ENCODE assay signal across 8 mouse cellular contexts in the genomic region with DNA sequence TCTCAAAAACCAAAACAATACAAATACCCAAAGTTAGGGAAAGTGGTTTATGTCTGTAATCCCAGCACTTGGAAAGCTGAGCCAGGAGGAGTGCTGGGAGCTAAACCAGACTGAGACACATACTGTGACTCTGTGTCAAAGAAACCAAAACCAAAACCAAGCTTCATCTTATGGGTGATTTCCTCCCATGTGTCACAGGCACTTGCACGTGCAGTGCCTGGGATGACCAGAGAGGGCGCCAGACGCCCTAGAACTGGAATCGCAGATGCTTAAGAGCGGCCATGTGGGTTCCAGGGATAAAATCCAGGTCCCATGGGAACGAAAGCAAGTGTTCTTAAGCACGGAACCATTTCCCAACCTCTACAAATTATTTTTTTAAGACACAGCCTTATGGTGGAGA.
A peak's percentile ranks its signal among the peaks of the same experiment; 100 is the strongest.
DNase-seq lines count a peak whose midpoint lies in the region; ATAC-seq lines count a peak whose summit lies in the region.

No protein-coding gene starts in this region.

- DNase-seq in forebrain, embryonic 14.5 days (ENCODE audit: low spot score) = peak; percentile 32
- DNase-seq in right cerebral cortex, postnatal 14 days = peak; percentile 49
- no peak for DNase-seq in right cerebral cortex, adult 18-20 months
- peak; percentile 35 to 55 for DNase-seq in cerebellum, postnatal 4 days (ENCODE audit: low spot score in 2 of 2)
- DNase-seq in testis, postnatal 10 days (ENCODE audit: low spot score) = peak; percentile 82

- H3K9ac ChIP-seq in forebrain, embryonic 14.5 days (ENCODE audit: low read length) = no peak overlapping the region
- no peak overlapping the region for H3K9ac ChIP-seq in forebrain, embryonic 16.5 days (replicated peaks; ENCODE audit: low read depth, low read length)
- H3K9ac ChIP-seq in intestine, embryonic 15.5 days = no peak overlapping the region

- H3K4me2 ChIP-seq in forebrain, embryonic 14.5 days (ENCODE audit: low read length) = no peak overlapping the region
- no peak overlapping the region for H3K4me2 ChIP-seq in forebrain, embryonic 16.5 days (ENCODE audit: low read length)
- no peak overlapping the region for H3K4me2 ChIP-seq in intestine, embryonic 15.5 days (replicated peaks)

- H3K27me3 ChIP-seq in forebrain, embryonic 14.5 days (replicated peaks; ENCODE audit: control insufficient read depth, insufficient read depth, low read length) = no peaks in the 10 kb centered on the region
- H3K27me3 ChIP-seq in forebrain, embryonic 16.5 days (replicated peaks; ENCODE audit: control insufficient read depth, insufficient read depth, low read length) = no peaks in the 10 kb centered on the region
- H3K27me3 ChIP-seq in intestine, embryonic 15.5 days (replicated peaks) = no peaks in the 10 kb centered on the region

- H3K9me3 ChIP-seq in forebrain, embryonic 14.5 days (replicated peaks; ENCODE audit: control insufficient read depth, low read length) = no peaks in the 10 kb centered on the region
- no peaks in the 10 kb centered on the region for H3K9me3 ChIP-seq in forebrain, embryonic 16.5 days (ENCODE audit: control insufficient read depth, low read length)
- no peaks in the 10 kb centered on the region for H3K9me3 ChIP-seq in intestine, embryonic 15.5 days

- 37% methylated on average over 7 of the region's 7 CpGs for WGBS in forebrain, embryonic 14.5 days
- 33% methylated on average over 7 of the region's 7 CpGs for WGBS in forebrain, embryonic 16.5 days
- 42% methylated on average over 7 of the region's 7 CpGs for WGBS in intestine, embryonic 15.5 days
- 50% methylated on average over 7 of the region's 7 CpGs for WGBS in macrophage (ENCODE audit: missing documents)

- H3K27ac ChIP-seq in forebrain, embryonic 14.5 days (ENCODE audit: low read depth, low read length) = no peak overlapping the region
- no peak overlapping the region for H3K27ac ChIP-seq in forebrain, embryonic 16.5 days (ENCODE audit: low read length)
- H3K27ac ChIP-seq in intestine, embryonic 15.5 days = 0 out of 2 replicates have a peak overlapping the region, but pooled peaks have one; percentile 15
- peak overlapping the region; percentile 1; the same call in 1 of the 2 replicates for H3K27ac ChIP-seq in macrophage

- H3K4me3 ChIP-seq in forebrain, embryonic 14.5 days (ENCODE audit: low read depth, low read length) = no peak overlapping the region
- no peak overlapping the region for H3K4me3 ChIP-seq in forebrain, embryonic 16.5 days (replicated peaks; ENCODE audit: low read length)
- H3K4me3 ChIP-seq in intestine, embryonic 15.5 days (replicated peaks) = no peak overlapping the region
- H3K4me3 ChIP-seq in macrophage (ENCODE audit: inconsistent target) = no peak overlapping the region

- peaks cover 100% of the 10 kb centered on the region for H3K79me2 ChIP-seq in macrophage (ENCODE audit: inconsistent target)

- no peaks in the 10 kb centered on the region for H3K36me3 ChIP-seq in forebrain, embryonic 14.5 days (ENCODE audit: control insufficient read depth, insufficient read depth, low read length)
- H3K36me3 ChIP-seq in forebrain, embryonic 16.5 days (ENCODE audit: control insufficient read depth, insufficient read depth) = no peaks in the 10 kb centered on the region
- H3K36me3 ChIP-seq in intestine, embryonic 15.5 days = no peaks in the 10 kb centered on the region
- H3K36me3 ChIP-seq in macrophage (ENCODE audit: inconsistent target) = no peaks in the 10 kb centered on the region

- H3K4me1 ChIP-seq in forebrain, embryonic 14.5 days (ENCODE audit: control insufficient read depth, insufficient read depth, low read length) = no peaks in the 10 kb centered on the region
- no peaks in the 10 kb centered on the region for H3K4me1 ChIP-seq in forebrain, embryonic 16.5 days (replicated peaks; ENCODE audit: control insufficient read depth, insufficient read depth, low read length)
- H3K4me1 ChIP-seq in intestine, embryonic 15.5 days (replicated peaks) = 0 out of 2 replicates have a peak, but pooled peaks cover 12% of the 10 kb centered on the region

- ATAC-seq in forebrain, embryonic 14.5 days = no peak
- no peak for ATAC-seq in forebrain, embryonic 16.5 days
- no peak for ATAC-seq in intestine, embryonic 15.5 days

Comparison
In these comparisons a context has a peak if more than half of its experiments do, and no peak if none do; other contexts are left out.
1. H3K27ac ChIP-seq: peak in intestine, embryonic 15.5 days (single experiment) and macrophage (single experiment); none in forebrain, embryonic 14.5 days (single experiment) and forebrain, embryonic 16.5 days (single experiment).